Mouse (Mus musculus): Measurements from ENCODE around the gene Kng1.
"Not testable (repeated sequence)": the region's sequence is repeated elsewhere in the genome, so short reads cannot be mapped to it uniquely, and the experiment has no call there.

Gene Kng1

GRCm38 (mm10) chr16:23057668-23058447 is at the start of gene Kng1:
Gene Kng1 (plus strand): TSS chr16:23057865.
- not testable (repeated sequence) for DNase-seq (ENCODE audit: low spot score)

GRCm38 (mm10) chr16:23013786-23014185 is 43.9 kb upstream of the Kng1 start:
- not testable (repeated sequence) for DNase-seq (ENCODE audit: low spot score)

- DNase-seq (ENCODE audit: low spot score) = not testable (repeated sequence)
Observed at GRCm38 (mm10) chr16:23014645-23015044, 43.0 kb upstream of the Kng1 start.

- DNase-seq (ENCODE audit: low spot score) = not testable (repeated sequence)
Observed at GRCm38 (mm10) chr16:23020571-23020970, 37.1 kb upstream of the Kng1 start.

GRCm38 (mm10) chr16:23025111-23025510 is 32.6 kb upstream of the Kng1 start:
- DNase-seq (ENCODE audit: low spot score) = no peak

GRCm38 (mm10) chr16:23026582-23026981 is 31.1 kb upstream of the Kng1 start:
- no peak for DNase-seq (ENCODE audit: low spot score)

- not testable (repeated sequence) for DNase-seq (ENCODE audit: low spot score)
Observed at GRCm38 (mm10) chr16:23027341-23027740, 30.3 kb upstream of the Kng1 start.

- DNase-seq (ENCODE audit: low spot score) = not testable (repeated sequence)
Observed at GRCm38 (mm10) chr16:23028966-23029600, 28.6 kb upstream of the Kng1 start, which contains the start of gene Kng2. Gene Kng2 (minus strand): TSS chr16:23029482.

GRCm38 (mm10) chr16:23030673-23031435 is 26.8 kb upstream of the Kng1 start:
- no peak for DNase-seq (ENCODE audit: low spot score)

- no peak for DNase-seq (ENCODE audit: low spot score)
Observed at GRCm38 (mm10) chr16:23033673-23034072, 24.0 kb upstream of the Kng1 start.

GRCm38 (mm10) chr16:23037744-23038143 is 19.9 kb upstream of the Kng1 start:
- DNase-seq (ENCODE audit: low spot score) = no peak

- no peak for DNase-seq (ENCODE audit: low spot score)
Observed at GRCm38 (mm10) chr16:23039281-23039680, 18.4 kb upstream of the Kng1 start.

- no peak for DNase-seq (ENCODE audit: low spot score)
Observed at GRCm38 (mm10) chr16:23040876-23041275, 16.8 kb upstream of the Kng1 start.

- DNase-seq (ENCODE audit: low spot score) = no peak
Observed at GRCm38 (mm10) chr16:23046319-23046718, 11.3 kb upstream of the Kng1 start.

GRCm38 (mm10) chr16:23059630-23060029 is 2.0 kb downstream of the Kng1 start:
- not testable (repeated sequence) for DNase-seq (ENCODE audit: low spot score)

- not testable (repeated sequence) for DNase-seq (ENCODE audit: low spot score)
Observed at GRCm38 (mm10) chr16:23060781-23061325, 3.2 kb downstream of the Kng1 start.

- DNase-seq (ENCODE audit: low spot score) = not testable (repeated sequence)
Observed at GRCm38 (mm10) chr16:23077516-23077915, 19.9 kb downstream of the Kng1 start.

GRCm38 (mm10) chr16:23087159-23087558 is 29.5 kb downstream of the Kng1 start:
- not testable (repeated sequence) for DNase-seq (ENCODE audit: low spot score)

GRCm38 (mm10) chr16:23087712-23088111 is 30.0 kb downstream of the Kng1 start:
- not testable (repeated sequence) for DNase-seq (ENCODE audit: low spot score)

GRCm38 (mm10) chr16:23088491-23088890 is 30.8 kb downstream of the Kng1 start:
- DNase-seq (ENCODE audit: low spot score) = not testable (repeated sequence)

GRCm38 (mm10) chr16:23091345-23091744 is 33.7 kb downstream of the Kng1 start:
- DNase-seq (ENCODE audit: low spot score) = not testable (repeated sequence)

GRCm38 (mm10) chr16:23093321-23093953 is 35.8 kb downstream of the Kng1 start:
- no peak for DNase-seq (ENCODE audit: low spot score)

All from ovary, postnatal 10 days (tissue).